Mouse (Mus musculus): ENCODE results near the gene Gm7534.

Gene Gm7534

DNA sequence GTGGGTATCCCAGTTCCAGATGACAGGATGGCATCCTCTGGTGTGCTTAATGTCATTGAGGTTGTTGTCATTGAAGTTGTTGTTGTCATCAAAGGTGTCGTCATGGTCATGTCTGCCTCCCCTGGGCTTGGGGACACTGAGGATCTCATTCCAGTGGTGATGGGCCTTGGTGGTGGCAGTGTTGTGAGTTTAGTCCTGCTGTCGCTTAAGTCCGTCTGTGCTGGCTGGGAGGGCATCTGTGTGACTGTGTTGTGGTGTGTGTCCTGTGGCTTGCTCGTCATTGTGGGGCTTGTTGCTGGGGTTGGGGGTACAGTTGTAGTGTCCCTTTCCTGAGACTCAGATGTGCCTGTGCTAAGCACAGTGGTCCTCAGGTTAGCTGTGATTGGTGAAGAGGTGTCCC lies at the start of gene Gm7534:
Gene Gm7534 (minus strand): TSS at position 101 of the 400 bp plus-strand sequence.
- no peak for DNase-seq (ENCODE audit: low spot score)

DNA sequence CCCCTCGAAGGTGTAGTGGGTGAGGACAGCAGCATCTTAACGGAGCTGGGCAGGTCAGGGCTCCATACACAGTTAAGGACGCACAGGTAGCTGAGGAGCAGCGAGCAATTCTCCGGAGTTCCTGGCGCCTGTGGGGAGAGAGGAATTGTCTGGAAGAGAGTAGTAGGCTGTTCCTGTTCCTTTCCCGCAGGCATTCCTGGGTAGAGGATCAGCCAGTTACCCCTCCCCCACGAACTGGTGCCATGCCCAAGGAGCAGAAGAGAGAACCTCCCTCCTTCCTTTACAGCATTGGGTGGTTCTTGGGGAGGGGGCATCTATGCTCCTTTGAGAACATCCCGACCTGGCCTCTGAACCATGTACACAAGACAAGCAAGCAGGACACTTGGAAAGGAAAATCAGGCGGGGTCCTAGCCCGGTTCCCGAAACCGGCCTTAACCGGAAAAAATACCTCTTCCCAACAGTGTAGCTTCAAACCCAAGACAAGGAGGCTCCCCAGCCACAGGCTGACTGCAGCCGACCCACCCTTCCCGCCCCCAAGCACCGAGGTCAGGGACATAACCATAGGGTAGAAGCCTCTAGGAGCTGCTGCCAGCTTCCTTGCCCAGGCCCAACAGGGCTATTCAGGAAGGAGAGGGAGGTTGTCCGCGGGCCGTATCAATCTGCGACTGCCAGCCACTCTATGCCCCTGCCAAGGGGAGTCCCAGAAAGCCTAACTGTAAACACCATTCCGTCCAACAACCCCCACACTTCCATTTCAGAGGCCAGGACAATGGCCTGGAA lies 49.5 kb upstream of the Gm7534 start:
- no peak for DNase-seq (ENCODE audit: low spot score)

- no peak for DNase-seq (ENCODE audit: low spot score)
Observed at GRCm38 (mm10) chr4:134251241-134252130, 48.7 kb upstream of the Gm7534 start.

- no peak for DNase-seq (ENCODE audit: low spot score)
Observed at GRCm38 (mm10) chr4:134250930-134251240, 48.1 kb upstream of the Gm7534 start.

- DNase-seq (ENCODE audit: low spot score): no peak
Observed at GRCm38 (mm10) chr4:134250116-134250929, 47.5 kb upstream of the Gm7534 start.

- peak; percentile 57 for DNase-seq (ENCODE audit: low spot score)
Observed at GRCm38 (mm10) chr4:134249651-134250050, 46.8 kb upstream of the Gm7534 start.

- no peak for DNase-seq (ENCODE audit: low spot score)
Observed at GRCm38 (mm10) chr4:134246719-134247258, 44.0 kb upstream of the Gm7534 start, which contains the start of gene Gm30191. Gene Gm30191, plus strand, starts transcription at chr4:134246935.

GRCm38 (mm10) chr4:134246256-134246655 lies 43.5 kb upstream of the Gm7534 start:
- DNase-seq (ENCODE audit: low spot score): no peak

- DNase-seq (ENCODE audit: low spot score): peak; percentile 85
Observed at GRCm38 (mm10) chr4:134245148-134245843, 42.5 kb upstream of the Gm7534 start, which contains the start of gene Zfp593. Gene Zfp593, minus strand, starts transcription at chr4:134245592.

DNA sequence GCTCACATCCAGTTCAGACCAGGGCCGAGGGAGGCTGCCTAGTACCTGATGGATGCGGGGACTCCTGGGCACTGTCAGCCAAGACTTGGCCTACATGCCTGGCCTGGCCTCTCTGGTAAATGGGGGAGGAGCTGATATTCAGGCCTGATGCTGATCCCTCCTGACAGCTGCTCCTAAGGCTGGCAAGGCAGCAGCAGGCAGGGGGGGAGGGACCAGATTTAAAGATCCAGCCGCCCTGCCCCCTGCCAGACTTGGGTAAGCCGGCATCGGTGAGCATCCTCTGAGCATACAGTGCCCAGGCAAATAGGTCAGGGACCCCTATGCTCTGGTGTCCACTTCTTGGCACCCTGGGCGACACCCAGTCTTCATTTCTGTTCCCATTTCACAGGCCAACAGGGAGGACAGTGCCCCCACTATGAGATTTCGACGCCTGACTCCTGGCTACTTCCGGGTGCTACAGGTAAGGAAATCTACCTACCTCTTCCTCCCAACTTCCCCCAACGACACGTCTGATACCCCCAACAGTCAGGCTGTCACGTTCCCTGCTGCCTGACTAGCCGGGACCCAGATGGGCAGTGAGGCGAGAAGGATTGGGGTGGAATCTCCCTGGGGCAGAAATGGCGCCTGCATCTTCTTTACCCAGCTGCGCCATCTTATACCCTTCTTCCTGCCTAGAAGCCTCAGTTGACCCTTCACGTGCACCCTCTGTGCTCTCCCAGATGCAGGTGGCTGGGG lies 40.9 kb upstream of the Gm7534 start, which contains the start of gene E130218I03Rik:
Gene E130218I03Rik (plus strand): TSS at position 147 of the 735 bp plus-strand sequence.
- no peak for DNase-seq (ENCODE audit: low spot score)

DNA sequence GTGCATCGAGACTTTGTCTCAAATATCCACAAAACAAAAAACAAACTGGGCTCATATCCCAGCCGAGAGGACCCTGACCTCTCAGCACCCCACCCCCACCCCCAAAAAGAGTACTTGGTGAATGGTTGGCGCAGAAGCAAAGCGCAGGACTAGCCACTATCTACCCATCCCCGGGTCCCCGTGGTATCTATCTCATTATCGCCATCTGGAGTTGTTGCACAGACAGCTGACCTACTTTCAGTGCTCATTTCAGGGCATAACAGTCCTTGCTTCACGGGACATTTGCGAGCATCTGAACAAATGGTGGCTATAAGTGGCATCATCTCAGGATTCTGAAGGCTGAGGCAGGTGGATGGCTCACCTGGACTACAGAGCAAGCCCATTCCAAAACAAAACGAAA lies 35.9 kb upstream of the Gm7534 start:
- DNase-seq (ENCODE audit: low spot score): no peak

DNA sequence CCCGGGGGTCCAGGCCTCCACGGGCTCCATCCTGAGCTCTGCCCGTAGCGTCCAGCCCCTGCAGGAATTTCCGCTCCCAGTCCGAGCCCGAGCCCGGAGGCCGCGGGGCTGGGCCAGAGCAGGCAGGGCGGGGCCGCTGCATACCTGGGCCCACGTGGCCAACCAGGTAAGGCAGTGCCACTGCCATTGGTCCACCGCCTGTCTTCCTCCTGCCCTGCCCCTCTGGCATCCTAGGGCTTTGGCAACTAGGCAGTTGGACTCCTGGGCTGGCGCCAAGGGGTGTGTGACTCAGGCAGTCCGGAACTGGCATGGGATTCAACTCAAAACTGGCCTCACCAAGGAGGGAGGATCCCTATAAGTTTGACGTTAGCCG lies 35.5 kb upstream of the Gm7534 start, which contains the start of gene Cnksr1:
Gene Cnksr1 (minus strand): TSS at position 121 of the 373 bp plus-strand sequence.
- peak; percentile 62 for DNase-seq (ENCODE audit: low spot score)

GRCm38 (mm10) chr4:134237582-134238278 lies 34.9 kb upstream of the Gm7534 start:
- DNase-seq (ENCODE audit: low spot score): no peak

GRCm38 (mm10) chr4:134234876-134235275 lies 32.1 kb upstream of the Gm7534 start:
- no peak for DNase-seq (ENCODE audit: low spot score)

DNA sequence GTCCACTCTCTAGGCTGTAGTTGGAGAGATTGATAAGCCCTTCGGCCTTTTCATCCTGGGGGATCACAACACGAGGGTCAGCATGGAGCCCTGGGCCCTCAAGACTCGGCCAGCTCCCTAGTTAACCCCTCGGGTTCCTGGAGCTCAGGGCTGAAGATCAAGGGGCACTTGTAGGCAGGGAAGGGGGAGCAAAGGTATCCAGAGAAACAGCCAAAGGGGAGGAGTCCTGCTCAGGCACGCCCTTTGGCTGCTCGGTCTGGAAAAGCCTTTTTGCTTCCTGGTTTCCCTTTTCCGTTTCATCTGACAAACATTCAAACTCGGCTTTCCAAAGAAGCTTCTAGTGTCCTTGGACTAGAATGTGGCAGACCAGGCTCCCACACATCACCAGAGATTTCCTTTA lies 27.6 kb upstream of the Gm7534 start:
- no peak for DNase-seq (ENCODE audit: low spot score)

GRCm38 (mm10) chr4:134227194-134227593 lies 24.4 kb upstream of the Gm7534 start, which contains the start of gene Catsper4:
Gene Catsper4, minus strand, starts transcription at chr4:134227383.
- no peak for DNase-seq (ENCODE audit: low spot score)

- no peak for DNase-seq (ENCODE audit: low spot score)
Observed at GRCm38 (mm10) chr4:134222793-134223600, 20.2 kb upstream of the Gm7534 start.

DNA sequence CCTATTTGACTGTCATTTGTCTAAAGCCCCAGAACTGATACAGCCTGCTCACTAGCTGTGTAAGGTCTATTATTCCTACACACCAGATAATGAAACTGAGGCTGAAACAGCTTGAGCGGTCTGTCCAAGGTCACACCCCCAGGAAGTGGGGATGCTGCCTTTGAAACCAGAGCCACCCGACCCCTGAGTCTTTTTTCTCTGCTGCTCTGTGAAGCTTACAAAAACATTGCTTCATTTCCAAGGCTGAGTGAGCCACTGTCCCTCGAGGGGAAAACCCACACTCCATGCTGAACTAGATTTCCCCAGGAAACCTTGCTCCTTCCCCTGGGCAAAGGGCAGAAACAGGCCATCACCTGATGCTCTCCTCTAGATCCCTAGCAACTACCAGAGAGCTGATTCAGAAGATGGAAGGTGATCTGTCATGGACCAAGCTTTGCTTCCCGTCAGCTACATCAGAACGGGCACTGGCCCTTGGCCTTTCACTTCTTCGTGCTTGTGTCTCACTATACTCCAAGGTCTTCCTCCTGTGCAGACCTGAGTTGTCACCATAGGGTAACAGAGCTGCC lies 3.8 kb upstream of the Gm7534 start:
- DNase-seq (ENCODE audit: low spot score): no peak

Data from ovary, postnatal 10 days (tissue).